Mouse (Mus musculus): ENCODE measurements around the gene Rps12-ps3.
A peak's percentile ranks its signal among the peaks of the same experiment; 100 is the strongest.

Gene Rps12-ps3

DNA sequence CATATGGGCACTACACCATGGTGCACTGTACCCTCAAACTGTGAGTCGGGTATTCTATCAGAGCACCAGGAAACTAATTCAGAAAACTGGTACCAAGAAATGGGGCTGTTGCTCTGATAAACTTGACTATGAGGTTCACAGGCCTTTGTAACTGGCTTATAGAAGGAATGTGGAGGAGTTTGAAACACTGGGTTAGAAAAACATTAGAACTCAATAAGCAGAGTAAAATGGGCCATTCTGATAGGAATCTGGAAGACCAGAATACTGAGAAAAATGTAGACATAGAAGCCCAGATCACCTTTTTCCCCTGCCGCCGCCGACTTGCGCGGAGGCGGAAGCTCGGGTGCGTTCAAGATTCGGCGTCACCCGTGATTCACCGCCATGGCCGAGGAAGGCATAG lies at the start of gene Rps12-ps3:
Gene Rps12-ps3, plus strand, starts transcription at position 301 of the 400 bp plus-strand sequence.
- no peak for DNase-seq (ENCODE audit: low spot score)

DNA sequence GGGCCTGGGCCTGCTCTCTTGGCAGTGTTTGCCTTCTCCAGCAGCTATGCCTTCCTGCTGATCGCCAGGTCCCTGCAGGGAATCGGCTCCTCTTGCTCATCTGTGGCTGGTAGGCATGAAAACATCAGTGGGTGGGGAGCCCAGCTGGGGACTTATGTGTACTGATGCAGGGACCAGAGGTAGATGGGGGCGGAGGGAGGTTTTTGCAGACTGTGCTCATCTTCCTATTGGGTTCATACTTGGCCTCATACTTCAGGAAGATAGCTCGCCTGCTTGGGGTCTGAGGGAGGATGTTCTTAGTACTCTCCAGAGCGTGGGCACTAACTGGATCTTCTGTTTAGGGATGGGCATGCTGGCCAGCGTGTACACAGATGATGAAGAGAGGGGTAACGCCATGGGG lies 48.9 kb upstream of the Rps12-ps3 start:
- no peak for DNase-seq (ENCODE audit: low spot score)

DNA sequence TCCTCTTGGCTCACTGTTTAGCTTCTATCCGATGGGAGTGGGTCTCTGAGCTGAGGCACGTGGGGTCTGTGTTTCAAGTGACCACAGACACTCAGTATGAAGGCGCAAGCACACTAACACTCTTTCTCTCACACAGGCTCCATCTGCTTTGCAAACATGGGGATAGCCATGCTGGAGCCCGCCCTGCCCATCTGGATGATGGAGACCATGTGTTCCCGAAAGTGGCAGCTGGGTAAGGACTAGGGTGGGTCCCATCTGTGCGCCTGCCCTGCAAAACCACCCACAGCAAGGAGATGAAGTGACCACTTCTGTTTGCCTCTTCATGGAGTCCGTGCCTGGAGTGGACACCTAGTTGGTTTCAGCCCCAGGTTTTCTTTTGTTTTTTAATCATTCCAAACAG lies 45.7 kb upstream of the Rps12-ps3 start:
- DNase-seq (ENCODE audit: low spot score), result no peak

DNA sequence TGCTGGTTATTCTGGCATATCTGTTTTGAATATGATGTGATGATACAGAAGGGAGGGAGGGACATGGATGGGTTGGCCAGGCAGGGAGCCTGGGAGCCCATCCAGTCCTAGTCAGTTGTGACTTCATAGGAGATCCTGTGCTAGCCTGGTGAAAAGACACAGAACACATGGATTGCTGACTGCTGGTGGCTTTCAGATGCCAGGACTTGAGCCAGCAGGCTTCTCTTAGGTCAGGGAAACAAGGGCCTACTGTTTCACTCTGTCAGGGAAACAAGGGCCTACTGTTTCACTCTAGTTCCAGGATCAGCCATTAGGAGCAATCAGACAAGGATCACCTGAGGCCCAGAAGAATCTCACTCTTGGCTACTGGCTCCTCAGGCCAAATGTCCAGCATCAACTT lies 41.2 kb upstream of the Rps12-ps3 start:
- DNase-seq (ENCODE audit: low spot score), result no peak

DNA sequence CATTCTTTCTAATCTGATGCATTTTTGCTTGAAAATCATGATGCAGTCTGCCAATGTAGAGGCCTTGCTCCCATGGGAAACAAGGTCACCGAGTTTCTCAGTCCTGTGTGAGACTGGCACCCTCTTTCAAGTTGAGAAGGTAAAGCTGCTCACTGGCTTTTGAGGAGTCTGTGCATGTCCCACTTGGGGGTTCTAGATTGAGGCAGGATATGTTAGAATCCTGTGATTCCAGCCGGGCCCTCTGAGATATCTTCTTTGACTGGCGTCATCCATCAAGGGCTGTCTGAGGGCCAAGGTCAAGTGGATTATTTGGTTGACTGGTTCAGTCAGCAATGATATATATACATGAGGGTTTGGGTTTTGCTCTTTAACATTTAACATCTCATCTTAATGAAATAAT lies 40.1 kb upstream of the Rps12-ps3 start:
- DNase-seq (ENCODE audit: low spot score), result no peak

DNA sequence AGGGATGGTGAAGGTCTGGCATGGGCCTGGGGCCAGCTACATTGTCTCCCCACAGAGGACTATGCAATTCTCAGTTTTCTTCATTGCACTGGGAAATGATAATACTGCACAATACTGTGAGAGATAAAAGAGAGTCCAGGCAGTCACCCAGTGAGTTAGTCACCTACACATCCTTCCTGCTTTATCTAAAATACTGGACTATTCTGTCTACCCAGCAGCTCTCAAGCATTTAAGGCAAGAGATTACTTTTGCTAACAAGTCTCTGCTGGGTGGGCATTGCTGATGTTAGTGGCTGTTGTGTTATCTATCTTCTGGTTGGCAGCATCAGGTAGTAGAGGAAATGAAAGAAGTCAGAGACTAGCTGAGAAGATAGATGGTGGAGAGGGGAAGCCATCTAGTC lies 33.0 kb upstream of the Rps12-ps3 start:
- no peak for DNase-seq (ENCODE audit: low spot score)

DNA sequence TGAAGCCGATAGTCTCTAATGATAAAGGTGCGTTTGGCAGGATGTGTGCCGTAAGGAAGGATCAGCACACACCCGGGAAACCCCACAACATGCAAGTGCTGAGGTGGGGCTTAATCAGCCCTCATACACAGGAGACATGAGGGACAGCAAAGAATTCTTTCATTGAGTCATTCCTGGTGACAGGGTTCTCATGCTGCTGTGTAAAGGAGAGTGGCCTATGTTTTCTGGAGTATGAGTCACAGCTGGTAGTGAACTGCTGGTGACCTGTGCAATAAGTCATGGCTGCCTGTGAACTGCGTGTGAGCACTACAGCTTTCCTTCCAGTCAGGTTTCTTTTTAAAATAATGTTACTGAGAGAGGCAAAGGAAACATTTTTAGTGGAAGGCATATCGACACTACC lies 32.3 kb upstream of the Rps12-ps3 start:
- no peak for DNase-seq (ENCODE audit: low spot score)

DNA sequence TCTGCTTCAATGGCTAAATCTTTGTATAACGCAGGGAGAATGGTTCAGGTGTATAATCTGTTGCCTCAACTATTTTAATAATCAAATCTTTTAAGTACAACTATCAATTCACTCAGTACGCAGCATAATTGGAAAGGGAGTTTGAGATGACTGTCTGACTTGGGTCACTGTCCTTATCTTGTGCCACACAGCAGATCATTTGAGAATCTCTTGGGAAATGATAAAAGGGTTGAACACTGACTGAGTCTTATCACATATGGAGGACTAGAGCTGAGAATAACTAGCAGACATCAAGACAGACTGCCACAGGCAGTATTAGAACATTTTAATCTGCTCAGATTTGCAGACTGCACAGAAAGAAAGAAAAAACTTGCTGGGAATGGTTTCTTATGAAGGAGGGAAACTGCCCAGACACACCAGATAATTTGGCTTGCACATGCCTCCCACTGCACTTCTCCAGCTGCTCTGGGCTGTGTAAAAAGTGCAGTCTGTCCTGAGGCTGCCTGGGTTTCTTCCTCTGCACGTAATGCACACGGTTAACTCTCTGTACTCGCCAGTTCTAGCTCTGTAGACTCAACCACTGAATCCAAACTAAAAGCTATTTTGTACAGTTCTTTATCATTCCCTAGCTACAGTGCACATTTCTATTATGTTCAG lies 29.8 kb upstream of the Rps12-ps3 start:
- DNase-seq (ENCODE audit: low spot score), result no peak

DNA sequence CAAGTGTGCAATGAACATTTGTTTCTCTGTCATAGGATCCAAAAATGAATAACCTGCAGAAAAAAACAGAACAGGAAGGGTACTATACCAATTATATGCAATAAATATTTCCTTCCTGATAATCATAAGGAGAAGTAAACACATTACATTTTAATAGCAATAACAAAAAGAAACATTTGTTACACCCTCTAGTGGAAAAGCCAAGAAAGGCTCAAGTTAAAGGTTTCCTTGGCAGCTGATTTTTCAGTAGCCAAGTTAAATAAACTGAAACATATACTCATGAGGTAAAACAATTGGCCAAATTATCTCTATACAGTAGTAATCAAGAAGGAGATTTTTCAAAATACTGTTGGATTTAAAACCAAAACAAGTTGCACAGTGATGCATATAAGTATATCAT lies 6.8 kb upstream of the Rps12-ps3 start:
- no peak for DNase-seq (ENCODE audit: low spot score)

DNA sequence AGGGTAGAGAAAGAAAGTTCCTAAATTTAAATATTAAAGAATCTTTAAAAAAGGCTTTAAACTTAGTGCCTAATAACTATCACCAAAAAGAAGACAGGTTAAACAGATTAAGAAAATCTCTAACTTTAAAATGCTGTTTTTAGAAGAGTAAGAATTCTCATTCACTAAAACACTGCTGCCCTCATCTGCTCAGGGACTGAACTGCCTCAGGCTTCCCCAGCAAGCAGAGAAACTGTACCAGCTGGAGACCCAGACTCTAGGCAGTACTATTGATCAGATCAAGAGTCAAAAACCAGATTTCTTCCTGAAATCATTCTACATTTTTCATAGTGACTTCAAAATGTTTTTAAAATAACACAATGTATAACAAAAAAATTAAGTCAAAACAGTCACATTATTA lies 5.5 kb upstream of the Rps12-ps3 start:
- no peak for DNase-seq (ENCODE audit: low spot score)

DNA sequence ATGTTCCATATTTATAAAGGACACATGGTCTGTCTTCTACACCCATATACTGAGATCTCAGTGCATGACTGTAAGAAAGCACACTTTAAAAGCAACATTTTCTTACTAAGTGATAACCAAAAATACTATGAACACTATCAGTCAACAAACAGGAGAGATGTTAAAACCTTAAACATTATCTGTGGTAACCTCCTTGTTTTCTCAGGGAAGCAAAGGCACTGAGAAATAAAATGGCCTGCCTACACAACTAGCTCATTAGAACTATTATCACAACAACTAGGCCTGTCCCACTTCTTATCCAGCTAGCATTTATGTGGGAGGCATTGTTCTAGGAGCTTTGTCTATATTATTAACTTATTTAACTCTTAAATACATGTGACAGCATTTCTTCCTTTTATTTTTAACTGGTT lies 8.7 kb downstream of the Rps12-ps3 start:
- no peak for DNase-seq (ENCODE audit: low spot score)

DNA sequence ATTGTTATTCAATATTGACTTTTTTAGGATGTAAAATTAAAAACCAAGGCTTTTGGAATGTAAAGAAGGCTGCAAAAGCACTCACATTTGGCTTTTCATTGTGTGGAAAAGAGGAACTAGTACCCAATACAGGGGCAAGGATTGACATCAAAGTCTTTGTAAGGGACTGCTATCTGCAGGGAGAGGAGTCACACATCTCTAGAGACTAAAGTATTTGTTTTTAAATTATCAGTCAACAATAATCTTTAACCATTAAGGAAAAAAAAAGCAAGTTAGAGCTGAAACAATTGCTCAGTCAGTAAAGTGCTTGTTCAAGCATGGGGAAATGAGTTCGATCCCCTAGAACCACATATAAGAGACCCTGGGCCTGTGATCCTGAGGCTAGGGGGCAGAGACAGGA lies 14.6 kb downstream of the Rps12-ps3 start:
- DNase-seq (ENCODE audit: low spot score), result no peak

DNA sequence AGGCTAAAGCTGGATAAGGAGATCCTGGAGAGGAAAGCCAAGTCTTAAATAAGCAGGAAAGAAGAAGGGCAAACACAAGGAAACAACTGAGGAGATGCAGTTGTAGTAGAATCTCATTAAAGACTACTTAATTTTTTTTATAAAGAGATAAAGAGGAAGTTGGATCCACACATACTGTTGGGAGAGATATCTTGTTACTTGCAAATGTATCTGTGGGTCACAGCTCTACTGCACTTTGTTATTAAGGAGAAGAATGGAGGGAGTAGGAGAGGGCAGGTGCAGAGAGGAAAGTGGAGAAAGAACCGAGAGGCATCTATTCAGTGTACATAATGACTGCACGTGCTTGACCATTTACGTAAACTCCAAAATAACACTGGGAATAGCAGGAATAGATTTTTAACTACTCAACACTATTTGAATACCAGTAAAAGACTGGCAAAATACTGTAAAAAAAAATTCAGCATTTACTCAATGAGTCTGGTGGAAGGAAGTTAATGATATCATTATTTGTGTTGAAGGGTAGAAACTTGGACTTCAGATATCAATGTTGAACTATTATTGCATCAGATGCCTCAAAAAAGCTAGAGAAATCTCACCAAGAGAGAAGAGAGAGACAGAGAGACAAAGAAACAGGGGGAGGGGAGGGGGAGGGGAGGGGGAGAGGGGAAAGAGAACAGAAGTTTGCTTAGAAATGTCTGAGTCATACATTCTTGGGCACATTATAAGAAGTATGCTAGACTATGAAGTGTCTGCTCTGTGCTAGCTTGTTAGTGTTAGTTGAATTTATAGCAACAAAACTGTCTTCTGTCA lies 16.0 kb downstream of the Rps12-ps3 start:
- DNase-seq (ENCODE audit: low spot score), result no peak

DNA sequence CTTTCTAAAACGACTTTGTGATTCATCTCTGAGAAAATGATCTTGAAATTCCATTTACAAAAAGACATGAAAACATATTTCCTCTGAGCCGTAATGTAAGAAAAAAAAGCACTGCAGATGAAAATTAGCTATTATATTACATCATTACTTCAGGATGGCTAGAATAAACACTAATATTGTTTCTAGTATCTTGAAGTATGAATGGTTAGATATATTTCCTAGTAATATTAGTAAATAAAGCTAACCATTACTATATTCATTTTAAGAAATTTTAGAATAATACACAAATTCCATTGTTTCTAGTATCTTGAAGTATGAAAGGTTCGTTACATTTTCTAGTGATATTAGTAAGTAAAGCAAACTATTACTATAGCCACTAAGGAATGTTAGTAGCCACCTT lies 17.8 kb downstream of the Rps12-ps3 start:
- DNase-seq (ENCODE audit: low spot score), result no peak

DNA sequence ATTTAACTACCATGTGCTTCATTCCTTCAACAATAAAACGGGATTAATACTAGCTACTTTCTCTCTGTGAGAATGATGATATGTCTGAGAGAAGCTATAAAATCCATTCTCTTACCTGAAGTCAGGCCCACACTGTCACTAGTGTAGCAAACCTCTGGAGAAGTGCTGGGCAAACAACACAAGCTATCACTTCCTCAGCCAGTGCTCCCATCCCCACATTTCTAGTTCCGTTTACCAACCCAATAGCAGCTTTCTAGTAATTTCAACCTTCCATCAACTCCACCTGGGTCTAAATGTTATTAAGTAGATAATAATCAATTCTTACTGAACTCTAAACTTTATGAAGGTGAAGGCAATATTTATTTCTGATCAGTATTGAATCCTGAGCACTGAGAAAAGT lies 20.9 kb downstream of the Rps12-ps3 start:
- no peak for DNase-seq (ENCODE audit: low spot score)

DNA sequence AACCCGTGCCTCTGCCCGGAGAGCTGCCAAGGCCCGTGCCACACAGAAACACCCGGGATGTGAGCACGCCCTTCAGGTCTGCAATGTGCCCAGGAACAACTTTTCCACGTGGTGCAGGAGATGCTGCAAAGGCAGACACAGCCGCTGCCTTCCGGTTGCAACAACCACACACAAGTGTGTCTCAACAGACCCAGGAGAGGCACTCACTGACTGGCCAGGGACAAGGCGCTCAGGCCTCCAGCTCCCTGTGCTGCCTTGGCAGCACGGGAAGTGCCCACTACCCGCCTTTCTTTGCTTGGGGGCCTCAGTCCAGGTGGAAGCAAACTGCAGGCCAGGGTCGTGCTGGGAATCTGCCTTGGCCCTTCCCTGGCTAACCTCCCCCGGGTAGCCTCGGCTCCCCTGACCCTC lies 22.2 kb downstream of the Rps12-ps3 start:
- DNase-seq (ENCODE audit: low spot score), result peak; percentile 42

DNA sequence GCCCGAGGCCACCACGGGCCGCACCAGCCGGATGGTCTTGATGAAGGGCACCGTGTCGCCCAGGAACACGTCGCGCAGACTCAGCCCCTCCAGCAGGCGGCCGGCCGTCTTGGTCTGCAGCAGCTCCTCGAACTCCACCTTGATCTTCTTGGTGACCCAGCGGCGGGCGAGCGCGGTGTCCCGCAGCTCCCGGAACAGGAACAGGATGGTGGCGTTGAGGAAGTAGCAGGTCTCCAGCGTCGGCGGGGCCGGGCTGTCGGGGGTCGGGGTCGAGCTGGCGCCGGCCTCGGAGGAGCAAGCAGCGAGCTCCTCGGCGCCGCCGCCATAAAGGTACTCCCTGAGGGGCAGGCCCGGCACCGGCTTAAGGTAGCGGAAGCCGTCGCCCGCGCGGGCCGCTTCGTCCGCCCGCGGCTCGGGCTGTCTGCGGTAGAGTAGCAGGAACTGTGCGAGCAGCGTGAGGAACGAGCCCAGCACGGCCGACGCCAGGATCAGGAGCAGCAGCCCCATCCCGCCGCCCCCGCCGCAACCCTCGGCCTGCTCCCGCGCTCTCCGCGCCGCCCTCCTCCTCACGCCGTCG lies 23.1 kb downstream of the Rps12-ps3 start:
- DNase-seq (ENCODE audit: low spot score), result peak; percentile 39

DNA sequence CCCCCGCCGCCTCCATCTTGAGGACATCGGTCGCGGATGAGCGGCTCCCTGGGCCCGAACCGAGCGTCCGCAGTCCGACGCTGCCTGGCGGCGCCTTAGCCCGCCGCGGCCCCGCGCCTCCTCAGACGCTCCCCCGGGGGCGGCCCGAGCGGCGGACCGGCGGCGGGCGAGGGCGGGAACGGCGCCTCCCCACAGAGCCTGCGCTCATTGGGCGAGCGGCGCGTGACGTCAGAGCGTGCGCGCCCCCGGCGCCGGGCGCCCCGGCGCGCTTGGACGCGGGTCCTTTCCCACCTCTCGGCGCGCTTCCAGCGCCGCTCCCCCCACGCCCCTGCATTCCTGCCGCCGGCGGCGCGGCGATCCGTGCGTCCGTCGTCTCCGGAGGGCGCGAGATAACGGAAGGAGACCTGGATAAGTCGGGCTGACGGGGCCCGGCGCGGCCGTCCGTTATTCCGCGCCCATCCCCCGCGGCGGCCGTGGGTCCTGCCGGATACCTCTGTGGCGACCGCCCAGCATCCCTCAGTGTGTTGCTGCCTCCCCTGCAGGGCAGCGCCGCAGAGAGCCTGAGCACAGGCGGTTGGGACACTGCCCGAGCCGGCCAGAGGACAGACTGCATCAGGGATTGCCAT lies 23.7 kb downstream of the Rps12-ps3 start, which contains the start of gene Pdzd8:
Gene Pdzd8, minus strand, starts transcription at position 123 of the 626 bp plus-strand sequence.
- DNase-seq (ENCODE audit: low spot score), result peak; percentile 88

DNA sequence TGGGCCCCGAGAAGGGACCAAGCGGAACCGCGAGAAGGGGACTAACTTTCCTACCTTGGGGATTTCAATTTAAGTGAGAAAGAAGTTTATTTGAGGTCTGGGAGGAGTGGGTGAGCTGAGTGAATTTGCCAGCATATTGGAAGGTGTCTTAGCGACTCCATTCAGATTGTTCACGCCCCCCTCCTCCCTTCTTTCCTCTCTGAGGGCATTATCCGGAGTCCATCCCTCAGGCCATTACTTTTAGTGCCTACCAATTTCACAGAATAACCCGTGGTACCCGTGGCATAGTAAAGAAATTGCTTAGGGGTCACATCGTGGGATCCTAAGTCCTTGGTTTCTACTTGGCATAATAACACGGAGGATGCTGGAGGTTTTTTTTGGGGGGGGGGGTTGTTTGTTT lies 24.2 kb downstream of the Rps12-ps3 start:
- DNase-seq (ENCODE audit: low spot score), result no peak

DNA sequence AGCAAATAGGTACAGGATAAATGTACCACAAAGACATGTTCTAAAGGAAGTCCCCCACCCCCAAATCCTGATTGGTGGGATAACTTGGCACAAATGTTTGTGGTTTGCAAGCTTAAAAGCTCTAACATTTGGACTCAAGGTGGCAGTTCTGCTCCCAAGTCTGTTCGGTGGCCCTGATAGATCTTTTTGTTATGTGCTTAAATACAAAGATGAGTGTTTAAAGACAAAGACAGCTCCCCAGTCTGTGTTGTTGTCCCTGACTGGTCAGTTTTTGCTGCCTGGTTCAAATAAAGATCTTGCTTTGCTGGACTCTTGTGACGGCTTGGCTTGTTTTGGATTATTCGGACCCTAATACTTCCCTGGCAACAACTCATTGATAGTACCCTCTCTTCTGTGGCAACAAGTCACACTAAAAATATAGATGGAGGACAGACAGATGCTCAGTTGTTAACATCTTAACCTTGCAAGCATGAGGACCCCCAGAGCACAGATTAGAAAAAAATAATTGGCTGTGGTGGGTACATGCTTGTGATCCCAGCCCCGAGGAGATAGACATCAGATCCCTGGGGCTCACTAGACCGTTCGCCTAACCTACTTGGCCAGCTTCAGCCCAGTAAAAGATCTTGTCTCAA lies 27.4 kb downstream of the Rps12-ps3 start:
- no peak for DNase-seq (ENCODE audit: low spot score)

DNA sequence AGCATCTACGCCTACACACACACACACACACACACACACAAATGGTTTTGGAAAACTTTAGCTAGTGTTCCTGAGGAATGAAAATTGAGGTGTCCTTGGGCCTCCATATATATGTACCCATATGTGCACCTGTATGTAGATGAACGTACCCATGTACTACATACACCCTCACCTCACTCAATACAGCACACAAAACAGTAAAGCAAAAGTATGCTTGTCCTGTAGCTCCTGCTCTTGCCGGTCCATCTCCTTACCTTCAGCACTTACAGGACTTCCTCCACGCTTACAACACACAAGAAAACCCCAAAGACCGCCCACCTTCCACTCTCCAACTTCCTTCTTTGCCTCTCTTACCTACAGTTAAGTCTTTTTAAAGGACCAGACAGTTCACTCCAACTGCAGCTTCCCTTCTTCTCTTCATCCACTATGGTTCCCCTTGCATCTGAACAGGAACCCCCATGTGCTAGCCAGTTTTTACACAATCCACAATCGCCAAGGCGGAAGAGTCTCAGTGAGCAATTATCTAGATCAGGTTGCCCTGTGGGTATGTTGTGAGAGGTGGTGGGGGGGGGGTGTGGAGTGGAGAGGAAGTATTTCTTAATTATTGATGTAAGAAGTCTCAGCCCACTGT lies 28.3 kb downstream of the Rps12-ps3 start:
- DNase-seq (ENCODE audit: low spot score), result peak; percentile 32
